ENCODE assay signal across 20 mouse cellular contexts in the genomic region with DNA sequence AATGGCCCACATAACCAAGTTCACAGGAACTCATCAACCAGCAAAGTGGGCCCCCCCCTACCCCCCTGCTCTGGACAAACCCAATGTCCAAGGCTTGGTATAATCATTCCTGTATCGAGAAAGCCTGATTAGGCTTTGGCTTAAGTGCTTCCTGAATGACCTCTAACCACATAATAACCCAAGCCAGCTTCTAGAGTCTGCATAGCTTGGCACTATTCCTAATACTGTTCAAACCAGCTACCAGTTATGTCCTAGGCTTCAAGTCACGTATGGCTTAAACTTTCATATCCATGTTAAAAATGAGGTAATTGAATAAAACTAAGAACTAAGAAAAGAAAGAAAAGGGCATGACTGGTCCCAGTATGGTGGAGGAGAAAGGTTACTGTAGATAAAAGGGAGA. TPM values are rescaled to one million over a fixed set of nuclear protein-coding genes. Genes with fewer than 3 reads are reported as not detected.
DNase-seq lines count a peak whose midpoint lies in the region; ATAC-seq and TF ChIP-seq lines count a peak whose summit lies in the region.
"Had no signal": no experiment of that assay in that cellular context is flagged by ENCODE, and none has a peak within 500 bp of the region (broad histone marks: within the 10 kb centered on the region; RNA-seq: fewer than 3 reads in every experiment).

No protein-coding gene starts in this region.

- no peaks in the 10 kb centered on the region for H3K27me3 ChIP-seq in intestine, embryonic 16.5 days (replicated peaks; ENCODE audit: control insufficient read depth, insufficient read depth, low read length)
- H3K27me3 ChIP-seq in intestine, embryonic 15.5 days (replicated peaks): no peaks in the 10 kb centered on the region
- H3K27me3 ChIP-seq in liver, postnatal 0 days (ENCODE audit: insufficient read depth, low read length): no peaks in the 10 kb centered on the region
- no peaks in the 10 kb centered on the region for H3K27me3 ChIP-seq in liver, embryonic 11.5 days (replicated peaks; ENCODE audit: control insufficient read depth, insufficient read depth, low read length)
- H3K27me3 ChIP-seq in small intestine, adult 2 months (ENCODE audit: control insufficient read depth, insufficient read depth, low read length): no peaks in the 10 kb centered on the region
- H3K27me3 ChIP-seq: CH12.LX; embryonic facial prominence, embryonic 13.5 days; forebrain, embryonic 13.5 days had no signal

- TF ChIP-seq CTCF in liver, postnatal 0 days (IDR thresholded peaks at IDR 0.05; ENCODE audit: low read depth): no peak
- TF ChIP-seq CTCF in bone marrow macrophage, adult 2 months (IDR thresholded peaks at IDR 0.05; ENCODE audit: low read depth, low read length): no peak
- no peak for TF ChIP-seq CTCF in small intestine, adult 2 months (IDR thresholded peaks at IDR 0.05; ENCODE audit: extremely low read depth, insufficient read length, insufficient replicate concordance, low read depth, low read length)

- no peaks in the 10 kb centered on the region for H3K36me3 ChIP-seq in intestine, embryonic 16.5 days (ENCODE audit: control insufficient read depth, insufficient read depth, low read length)
- no peaks in the 10 kb centered on the region for H3K36me3 ChIP-seq in intestine, embryonic 15.5 days
- peaks cover 18% of the 10 kb centered on the region; the same call in 1 of the 2 replicates for H3K36me3 ChIP-seq in liver, postnatal 0 days (replicated peaks; ENCODE audit: insufficient read depth, low read length)
- H3K36me3 ChIP-seq in liver, embryonic 11.5 days (ENCODE audit: control insufficient read depth, insufficient read depth, low read length): peaks cover 6% of the 10 kb centered on the region; the same call in 1 of the 2 replicates
- no peaks in the 10 kb centered on the region for H3K36me3 ChIP-seq in small intestine, adult 2 months (ENCODE audit: control insufficient read depth, insufficient read depth, low read length)

- H3K4me1 ChIP-seq in intestine, embryonic 16.5 days (ENCODE audit: control insufficient read depth, insufficient read depth, low read length): peaks cover 2% of the 10 kb centered on the region; the same call in 1 of the 2 replicates
- no peaks in the 10 kb centered on the region for H3K4me1 ChIP-seq in intestine, embryonic 15.5 days (replicated peaks)
- H3K4me1 ChIP-seq in liver, postnatal 0 days (ENCODE audit: insufficient read depth): peaks cover 40% of the 10 kb centered on the region
- H3K4me1 ChIP-seq in liver, embryonic 11.5 days (replicated peaks; ENCODE audit: control insufficient read depth, insufficient read depth, low read length): peaks cover 6% of the 10 kb centered on the region; the same call in 1 of the 2 replicates
- H3K4me1 ChIP-seq in bone marrow macrophage, adult 2 months (ENCODE audit: control insufficient read depth, insufficient read depth, low read length): peaks cover 77% of the 10 kb centered on the region
- peaks cover 28% of the 10 kb centered on the region; the same call in 1 of the 2 replicates for H3K4me1 ChIP-seq in small intestine, adult 2 months (ENCODE audit: control insufficient read depth, insufficient read depth, insufficient read length, low read length)
- H3K4me1 ChIP-seq: embryonic facial prominence, embryonic 13.5 days; forebrain, embryonic 13.5 days; heart, embryonic 10.5 days had no signal

- 0 out of 2 replicates have a peak overlapping the region, but pooled peaks have one; percentile 11 for H3K27ac ChIP-seq in intestine, embryonic 16.5 days (ENCODE audit: low read length)
- no peak overlapping the region for H3K27ac ChIP-seq in intestine, embryonic 15.5 days
- peak overlapping the region; percentile 72 for H3K27ac ChIP-seq in liver, postnatal 0 days (ENCODE audit: low read depth)
- H3K27ac ChIP-seq in liver, embryonic 11.5 days (ENCODE audit: low read depth, low read length): no peak overlapping the region
- H3K27ac ChIP-seq in bone marrow macrophage, adult 2 months (ENCODE audit: insufficient read depth, low read depth, low read length): peak overlapping the region; percentile 93
- peak overlapping the region; percentile 78 for H3K27ac ChIP-seq in small intestine, adult 2 months (ENCODE audit: insufficient read depth, low read depth, low read length)
- H3K27ac ChIP-seq: embryonic facial prominence, embryonic 13.5 days; forebrain, embryonic 13.5 days; heart, embryonic 10.5 days; hindbrain, embryonic 10.5 days; hindbrain, embryonic 14.5 days had no signal

- intact Hi-C loops in heart, postnatal 10 days (cut with DNase I): no loop called here

- TF ChIP-seq POLR2A in bone marrow macrophage, adult 2 months (IDR thresholded peaks at IDR 0.05; ENCODE audit: borderline replicate concordance, low read depth, low read length): no peak
- TF ChIP-seq POLR2A in small intestine, adult 2 months (IDR thresholded peaks at IDR 0.05; ENCODE audit: low read depth, low read length): no peak

- H3K4me2 ChIP-seq in intestine, embryonic 16.5 days (ENCODE audit: low read depth, low read length): no peak overlapping the region
- no peak overlapping the region for H3K4me2 ChIP-seq in intestine, embryonic 15.5 days (replicated peaks)
- H3K4me2 ChIP-seq in liver, postnatal 0 days (ENCODE audit: low read depth, low read length): no peak overlapping the region
- no peak overlapping the region for H3K4me2 ChIP-seq in liver, embryonic 11.5 days
- H3K4me2 ChIP-seq: embryonic facial prominence, embryonic 13.5 days; forebrain, embryonic 13.5 days; hindbrain, embryonic 14.5 days had no signal

- no peak for ATAC-seq in intestine, embryonic 16.5 days
- no peak for ATAC-seq in intestine, embryonic 15.5 days
- no peak for ATAC-seq in liver, postnatal 0 days
- ATAC-seq in liver, embryonic 11.5 days (replicated peaks; ENCODE audit: low FRiP score): no peak
- ATAC-seq: forebrain, embryonic 13.5 days; forebrain, postnatal 0 days had no signal

- H3K9me3 ChIP-seq in intestine, embryonic 16.5 days (ENCODE audit: control insufficient read depth, low read length): no peaks in the 10 kb centered on the region
- no peaks in the 10 kb centered on the region for H3K9me3 ChIP-seq in intestine, embryonic 15.5 days
- no peaks in the 10 kb centered on the region for H3K9me3 ChIP-seq in liver, postnatal 0 days (ENCODE audit: low read length)
- H3K9me3 ChIP-seq in liver, embryonic 11.5 days (ENCODE audit: control insufficient read depth, low read length): no peaks in the 10 kb centered on the region
- H3K9me3 ChIP-seq: embryonic facial prominence, embryonic 13.5 days; forebrain, embryonic 13.5 days; heart, embryonic 10.5 days; hindbrain, embryonic 10.5 days had no signal

- DNase-seq in liver, postnatal 0 days: no peak
- DNase-seq in liver, embryonic 11.5 days (ENCODE audit: low spot score): no peak
- DNase-seq in heart, postnatal 10 days: no peak
- DNase-seq: adrenal gland, postnatal 36 days; cerebellum, adult 11-12 months; cerebellum, adult 9-10 months; cerebellum, postnatal 36 days; forebrain, postnatal 0 days; gastrocnemius, postnatal 25 days had no signal

- H3K4me3 ChIP-seq in intestine, embryonic 16.5 days (ENCODE audit: low read length): no peak overlapping the region
- H3K4me3 ChIP-seq in intestine, embryonic 15.5 days (replicated peaks): no peak overlapping the region
- H3K4me3 ChIP-seq in liver, postnatal 0 days (ENCODE audit: low read depth, low read length): no peak overlapping the region
- no peak overlapping the region for H3K4me3 ChIP-seq in liver, embryonic 11.5 days (ENCODE audit: low read depth, low read length)
- no peak overlapping the region for H3K4me3 ChIP-seq in bone marrow macrophage, adult 2 months (ENCODE audit: insufficient read depth, low read length)
- no peak overlapping the region for H3K4me3 ChIP-seq in small intestine, adult 2 months (ENCODE audit: low read depth, low read length)
- H3K4me3 ChIP-seq: embryonic facial prominence, embryonic 13.5 days; forebrain, embryonic 13.5 days; heart, embryonic 10.5 days; hindbrain, embryonic 10.5 days had no signal

- no peak overlapping the region for H3K9ac ChIP-seq in intestine, embryonic 16.5 days (ENCODE audit: low read depth, low read length)
- H3K9ac ChIP-seq in intestine, embryonic 15.5 days: no peak overlapping the region
- H3K9ac ChIP-seq in liver, postnatal 0 days (replicated peaks): no peak overlapping the region
- H3K9ac ChIP-seq in liver, embryonic 11.5 days (ENCODE audit: low read depth, low read length): no peak overlapping the region
- H3K9ac ChIP-seq: embryonic facial prominence, embryonic 13.5 days; forebrain, embryonic 13.5 days; forebrain, postnatal 0 days; hindbrain, embryonic 14.5 days had no signal

- no peak for TF ChIP-seq EP300 in liver, postnatal 0 days (IDR thresholded peaks at IDR 0.05; ENCODE audit: low read depth)

- WGBS in intestine, embryonic 16.5 days: 86% methylated on average over 2 of the region's 2 CpGs
- 81% methylated on average over 2 of the region's 2 CpGs for WGBS in intestine, embryonic 15.5 days
- 72% methylated on average over 2 of the region's 2 CpGs for WGBS in liver, postnatal 0 days (ENCODE audit: insufficient replicate concordance)
- 77% methylated on average over 2 of the region's 2 CpGs for WGBS in liver, embryonic 11.5 days
- 44% methylated on average over 2 of the region's 2 CpGs for WGBS in small intestine, adult 2 months

RNA-seq across cellular contexts. Expression of a gene that starts 10.9 kb away (rescaled TPM):
- polyA plus RNA-seq in intestine, embryonic 16.5 days (2015; fragmentation: Nextera tagmentation; extraction: Ambion mirVana): 39.9 and 42.2 TPM in 2 replicates
- polyA plus RNA-seq in intestine, embryonic 15.5 days (2015; fragmentation: Nextera tagmentation; extraction: Ambion mirVana): 30.7 and 34.9 TPM in 2 replicates
- polyA plus RNA-seq in liver, postnatal 0 days (2015; fragmentation: Nextera tagmentation; extraction: Ambion mirVana): 139 and 144 TPM in 2 replicates
- polyA plus RNA-seq in liver, embryonic 11.5 days (2014; fragmentation: Nextera tagmentation; extraction: Ambion mirVana): 48.2 and 53.6 TPM in 2 replicates
- polyA plus RNA-seq in bone marrow macrophage, adult 2 months (2012; ENCODE audit: insufficient read depth, insufficient read length, missing spikeins): 991 and 1,052 TPM in 2 replicates
- 17.9 and 21.7 TPM in 2 replicates for polyA plus RNA-seq in small intestine, adult 2 months (2012; rRNA removed)
- 10 to 100 TPM; 28.6 to 29.1 TPM for total RNA-seq in heart, postnatal 10 days (2021)

RNA-seq across cellular contexts. Expression of a gene that starts 34.1 kb away (rescaled TPM):
- polyA plus RNA-seq in intestine, embryonic 16.5 days (2015; fragmentation: Nextera tagmentation; extraction: Ambion mirVana): 5.7 and 5.8 TPM in 2 replicates
- polyA plus RNA-seq in intestine, embryonic 15.5 days (2015; fragmentation: Nextera tagmentation; extraction: Ambion mirVana): 6.3 and 6.7 TPM in 2 replicates
- polyA plus RNA-seq in liver, postnatal 0 days (2015; fragmentation: Nextera tagmentation; extraction: Ambion mirVana): 3.5 and 3.7 TPM in 2 replicates
- 5.2 and 5.8 TPM in 2 replicates for polyA plus RNA-seq in liver, embryonic 11.5 days (2014; fragmentation: Nextera tagmentation; extraction: Ambion mirVana)
- 42.7 and 46.3 TPM in 2 replicates for polyA plus RNA-seq in bone marrow macrophage, adult 2 months (2012; ENCODE audit: insufficient read depth, insufficient read length, missing spikeins)
- 0.08 and 0.25 TPM in 2 replicates for polyA plus RNA-seq in small intestine, adult 2 months (2012; rRNA removed)
- 1 to 10 TPM; 4.9 to 7.3 TPM for total RNA-seq in heart, postnatal 10 days (2021)

RNA-seq across cellular contexts. Expression of a gene that starts 41.4 kb away (rescaled TPM):
- polyA plus RNA-seq in intestine, embryonic 16.5 days (2015; fragmentation: Nextera tagmentation; extraction: Ambion mirVana): 3.6 and 4.0 TPM in 2 replicates
- 3.2 and 4.2 TPM in 2 replicates for polyA plus RNA-seq in intestine, embryonic 15.5 days (2015; fragmentation: Nextera tagmentation; extraction: Ambion mirVana)
- 0.07 TPM in 1 of 2 replicates, not detected in the other for polyA plus RNA-seq in liver, postnatal 0 days (2015; fragmentation: Nextera tagmentation; extraction: Ambion mirVana)
- 0.82 and 1.5 TPM in 2 replicates for polyA plus RNA-seq in liver, embryonic 11.5 days (2014; fragmentation: Nextera tagmentation; extraction: Ambion mirVana)
- 4.4 and 5.0 TPM in 2 replicates for polyA plus RNA-seq in bone marrow macrophage, adult 2 months (2012; ENCODE audit: insufficient read depth, insufficient read length, missing spikeins)
- 6.6 and 7.6 TPM in 2 replicates for polyA plus RNA-seq in small intestine, adult 2 months (2012; rRNA removed)
- under 1 TPM in 1 of 2 experiments, not detected in 1; 0.42 TPM for total RNA-seq in heart, postnatal 10 days (2021)
- total RNA-seq: CH12.LX; gastrocnemius, adult 18-20 months; gastrocnemius, postnatal 25 days had no signal

Comparison
In these comparisons a context has a peak if more than half of its experiments do, and no peak if none do; other contexts are left out.
1. H3K27ac ChIP-seq: peak in intestine, embryonic 16.5 days (single experiment), liver, postnatal 0 days (single experiment), bone marrow macrophage, adult 2 months (single experiment) and small intestine, adult 2 months (single experiment); none in intestine, embryonic 15.5 days (single experiment) and liver, embryonic 11.5 days (single experiment).